Mouse (Mus musculus): ENCODE data around the gene Ipo11. TPM values are rescaled to one million over a fixed set of nuclear protein-coding genes. Genes with fewer than 3 reads are reported as not detected.

Gene Ipo11
- 42.4 TPM for polyA plus RNA-seq (2015; fragmentation: Illumina TruSeq; extraction: RNeasy Lipid Tissue Mini Kit (QIAGEN cat#74804); ENCODE audit: low read depth, low replicate concordance)

GRCm38 (mm10) chr13:106936256-106937137, at the start of gene Ipo11:
Gene Ipo11, minus strand, starts transcription at chr13:106936958.

GRCm38 (mm10) chr13:106946594-106947540, 10.1 kb upstream of the Ipo11 start, which contains the start of gene Dimt1:
Gene Dimt1, plus strand, starts transcription at chr13:106947127.

Other genes with a start within 250 kb of the Ipo11 start
- 27.6 TPM for gene Dimt1, start 10.2 kb upstream of the Ipo11 start, polyA plus RNA-seq (2015; fragmentation: Illumina TruSeq; extraction: RNeasy Lipid Tissue Mini Kit (QIAGEN cat#74804); ENCODE audit: low read depth, low replicate concordance)
- gene Kif2a, start 85.2 kb upstream of the Ipo11 start, polyA plus RNA-seq (2015; fragmentation: Illumina TruSeq; extraction: RNeasy Lipid Tissue Mini Kit (QIAGEN cat#74804); ENCODE audit: low read depth, low replicate concordance): 52.1 TPM

Data from brain, adult 10 weeks (tissue).